Mouse (Mus musculus): Measurements from ENCODE around the gene Brsk1.

- no peak for TF ChIP-seq EP300 (IDR thresholded peaks at IDR 0.05; ENCODE audit: insufficient read depth, low read depth, low read length)
- no peak for TF ChIP-seq CTCF (IDR thresholded peaks at IDR 0.05)
Measured at GRCm38 (mm10) chr7:4746326-4746980, 56.0 kb downstream of the Brsk1 start.

All from heart, adult 2 months (tissue).